Mouse (Mus musculus) brain, embryonic 14.5 days (tissue): ENCODE data around the gene Pxdn.

ENCODE experiments used
- CTCF ChIP-seq: fragments of 200-500 bp; IDR thresholded peaks from 2 replicates; pipeline ENCODE4 v1.5.1; 2012; ENCODE audit warnings: inconsistent platforms, mild to moderate bottlenecking, moderate library complexity, borderline replicate concordance; ENCODE audit not compliant: insufficient read depth, insufficient read length; ENCODE audit errors: extremely low read depth
- POLR2A ChIP-seq: fragments of 200-500 bp; IDR thresholded peaks from 2 replicates; pipeline ENCODE4 v1.6.1; 2012; ENCODE audit warnings: mild to moderate bottlenecking, inconsistent platforms, borderline replicate concordance; ENCODE audit not compliant: poor library complexity, insufficient read depth, insufficient read length, severe bottlenecking; ENCODE audit errors: extremely low read depth

- TF ChIP-seq POLR2A (no peak), CTCF (no peak)
Observed at GRCm38 (mm10) chr12:29965016-29965415, 27.6 kb downstream of the Pxdn start.
